Mouse (Mus musculus) embryonic fibroblast, embryonic 13.5 days (primary cell): Measurements from ENCODE around the gene Sgpp2.

Experiments
- CTCF ChIP-seq: IDR thresholded peaks from 2 replicates; pipeline ENCODE4 v1.5.1; 2011; ENCODE audit warnings: mild to moderate bottlenecking, control low read depth, low read length, moderate library complexity, borderline replicate concordance; ENCODE audit not compliant: insufficient read depth
- POLR2A ChIP-seq: IDR thresholded peaks from 2 replicates; pipeline ENCODE4 v1.6.1; 2011; ENCODE audit warnings: low read depth, mild to moderate bottlenecking, control low read depth, low read length, moderate library complexity

- TF ChIP-seq POLR2A = no peak
- no peak for TF ChIP-seq CTCF
Observed at GRCm38 (mm10) chr1:78309280-78309679, 865 bp upstream of the Sgpp2 start.
